Mouse (Mus musculus): ENCODE results near the gene Inpp5b.

DNA sequence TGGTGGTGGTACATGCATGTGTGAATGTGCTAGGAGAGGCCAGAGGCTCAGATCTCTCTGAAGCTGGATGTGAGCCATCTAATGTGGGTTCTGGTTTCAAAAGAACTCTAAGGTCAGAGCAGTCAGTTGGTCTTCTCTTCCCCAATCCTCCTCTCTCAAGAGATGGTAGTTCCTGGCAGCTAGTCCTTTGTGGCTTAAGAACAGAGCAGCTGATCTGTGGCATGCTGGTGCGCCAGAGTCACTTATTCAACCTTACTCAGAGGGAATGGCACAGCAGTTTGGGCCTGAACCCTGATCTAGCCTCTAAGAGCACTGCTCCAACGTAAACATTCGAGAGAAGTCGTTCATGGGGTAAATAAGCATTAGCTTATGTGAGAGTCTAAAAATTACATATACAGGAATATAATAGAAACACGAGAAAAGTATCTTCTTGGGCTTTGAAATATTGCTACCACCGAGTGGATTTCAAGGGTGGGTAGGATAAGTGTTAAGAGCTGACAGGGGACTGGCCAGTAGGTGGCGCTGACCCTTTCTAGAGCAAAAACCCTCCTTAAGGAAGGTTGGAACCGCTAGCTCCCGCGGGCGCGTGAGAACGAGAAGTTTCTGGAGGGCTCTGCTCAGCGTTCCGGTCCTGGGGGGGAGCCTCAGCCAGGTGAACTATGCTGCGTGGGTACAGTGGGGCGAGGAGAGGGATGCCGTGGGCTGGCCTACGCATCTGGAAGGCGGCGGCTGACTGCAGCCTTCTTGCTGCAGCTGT is 60.1 kb downstream of the Inpp5b start, which contains the start of gene Mtf1:
- TF ChIP-seq CTCF (IDR thresholded peaks at IDR 0.05; ENCODE audit: insufficient read depth, low read length) (peak; percentile 72), POLR2A (IDR thresholded peaks at IDR 0.05; ENCODE audit: borderline replicate concordance, extremely low read depth, low read depth, low read length) (no peak)

Data from lung, adult 2 months (tissue).